Mouse (Mus musculus): Measurements from ENCODE around the gene Spast. TPM values are rescaled to one million over a fixed set of nuclear protein-coding genes. Genes with fewer than 3 reads are reported as not detected.

Gene Spast
- 7.3 TPM for polyA plus RNA-seq (2017; shearing (Covaris generic))

GRCm38 (mm10) chr17:74338937-74339804, at the start of gene Spast:
Spast (plus strand) TSS chr17:74338987.

GRCm38 (mm10) chr17:74295026-74295970, 43.5 kb upstream of the Spast start, which contains the start of gene Memo1:
Memo1 (minus strand) TSS chr17:74295521.

GRCm38 (mm10) chr17:74323844-74324243, 14.9 kb upstream of the Spast start, which contains the start of gene Dpy30:
Dpy30 (minus strand) TSS chr17:74323944.

GRCm38 (mm10) chr17:74395383-74396065, 56.7 kb downstream of the Spast start, which contains the start of gene Slc30a6:
Slc30a6 (plus strand) TSS chr17:74395608.

Other genes with a start within 250 kb of the Spast start
- 54.7 TPM for gene Memo1, start 43.5 kb upstream of the Spast start, polyA plus RNA-seq (2017; shearing (Covaris generic))
- 123 TPM for gene Dpy30, start 15.0 kb upstream of the Spast start, polyA plus RNA-seq (2017; shearing (Covaris generic))
- gene Slc30a6, start 56.6 kb downstream of the Spast start, polyA plus RNA-seq (2017; shearing (Covaris generic)), result 34.2 TPM
- gene Nlrc4, start 120.2 kb downstream of the Spast start, polyA plus RNA-seq (2017; shearing (Covaris generic)), result 1.2 TPM
- gene Yipf4, start 150.5 kb downstream of the Spast start, polyA plus RNA-seq (2017; shearing (Covaris generic)), result 18.6 TPM
- 47.2 TPM for gene Birc6, start 189.3 kb downstream of the Spast start, polyA plus RNA-seq (2017; shearing (Covaris generic))

All from activated CD4-positive, CD25-positive, alpha-beta regulatory T cell, adult 9 weeks (primary cell).